Comparison of ENCODE assay signal across 9 mouse cellular contexts in genomic region chr17:35218516-35219193, GRCm38 (mm10). TPM values are rescaled to one million over a fixed set of nuclear protein-coding genes. Genes with fewer than 3 reads are reported as not detected.
DNase-seq lines count a peak whose midpoint lies in the region.
"Had no signal": no experiment of that assay in that cellular context is flagged by ENCODE, and none has a peak within 500 bp of the region (broad histone marks: within the 10 kb centered on the region; RNA-seq: fewer than 3 reads in every experiment).

No protein-coding gene starts in this region.

- DNase-seq in CD4-positive, CD25-positive, alpha-beta regulatory T cell, adult 2 months (ENCODE audit: low read depth, low spot score) = peak; percentile 67
- DNase-seq in adrenal gland, postnatal 36 days = peak; percentile 48 to 62
- peak; percentile 43 for DNase-seq in kidney, adult 11 months
- peak; percentile 40 for DNase-seq in lung, postnatal 14 days
- no peak for DNase-seq in cerebellum, adult 9-11 months
- DNase-seq in layer of hippocampus, postnatal 36 days = no peak
- DNase-seq in embryo, embryonic 10.5 days (ENCODE audit: low spot score) = no peak
- DNase-seq in gastrocnemius, postnatal 10 days = no peak
- DNase-seq: left cerebral cortex, postnatal 4 days had no signal

RNA-seq across cellular contexts. Expression of gene Gm16181, which starts 2.0 kb away (rescaled TPM):
- not detected for total RNA-seq in adrenal gland, postnatal 36 days (2021)
- total RNA-seq in layer of hippocampus, postnatal 36 days (2021) = not detected
- not detected for total RNA-seq in gastrocnemius, postnatal 10 days (2021)
- total RNA-seq: left cerebral cortex, postnatal 4 days had no signal

RNA-seq across cellular contexts. Expression of gene Lta, which starts 13.5 kb away (rescaled TPM):
- total RNA-seq in adrenal gland, postnatal 36 days (2021) = under 1 TPM; 0.36 to 0.40 TPM
- under 1 TPM; 0.28 to 0.42 TPM for total RNA-seq in layer of hippocampus, postnatal 36 days (2021)
- under 1 TPM in 1 of 2 experiments, not detected in 1; 0.16 TPM for total RNA-seq in gastrocnemius, postnatal 10 days (2021)

RNA-seq across cellular contexts. Expression of gene Atp6v1g2, which starts 14.8 kb away (rescaled TPM):
- total RNA-seq in adrenal gland, postnatal 36 days (2021) = 1 to 10 TPM; 4.8 to 6.7 TPM
- 100 to 1,000 TPM; 602 to 647 TPM for total RNA-seq in layer of hippocampus, postnatal 36 days (2021)
- 1 to 10 TPM; 2.1 to 3.3 TPM for total RNA-seq in gastrocnemius, postnatal 10 days (2021)

RNA-seq across cellular contexts. Expression of gene Tnf, which starts 16.8 kb away (rescaled TPM):
- under 1 TPM; 0.23 to 0.36 TPM for total RNA-seq in adrenal gland, postnatal 36 days (2021)
- not detected for total RNA-seq in layer of hippocampus, postnatal 36 days (2021)
- total RNA-seq in gastrocnemius, postnatal 10 days (2021) = under 1 TPM; 0.23 to 0.99 TPM

RNA-seq across cellular contexts. Expression of gene Nfkbil1, which starts 16.9 kb away (rescaled TPM):
- 10 to 100 TPM; 15.5 to 20.1 TPM for total RNA-seq in adrenal gland, postnatal 36 days (2021)
- total RNA-seq in layer of hippocampus, postnatal 36 days (2021) = 10 to 100 TPM; 13.3 to 13.6 TPM
- total RNA-seq in gastrocnemius, postnatal 10 days (2021) = 10 to 100 TPM in 1 of 2 experiments, 1 to 10 TPM in 1; 9.9 to 11.1 TPM

Comparison
In these comparisons a context has a peak if more than half of its experiments do, and no peak if none do; other contexts are left out.
1. DNase-seq: peak in CD4-positive, CD25-positive, alpha-beta regulatory T cell, adult 2 months (single experiment), adrenal gland, postnatal 36 days (2 of 2), kidney, adult 11 months (single experiment) and lung, postnatal 14 days (single experiment); none in cerebellum, adult 9-11 months (single experiment), layer of hippocampus, postnatal 36 days (0 of 2), embryo, embryonic 10.5 days (single experiment) and gastrocnemius, postnatal 10 days (single experiment).
2. RNA of gene Atp6v1g2, which starts 14.8 kb away (total RNA-seq): 602 to 647 TPM in layer of hippocampus, postnatal 36 days; 4.8 to 6.7 TPM in adrenal gland, postnatal 36 days and 2.1 to 3.3 TPM in gastrocnemius, postnatal 10 days; every median in the first group is over 10 times any median in the second.